Mouse (Mus musculus): ENCODE results near the gene Olfr1269.

DNA sequence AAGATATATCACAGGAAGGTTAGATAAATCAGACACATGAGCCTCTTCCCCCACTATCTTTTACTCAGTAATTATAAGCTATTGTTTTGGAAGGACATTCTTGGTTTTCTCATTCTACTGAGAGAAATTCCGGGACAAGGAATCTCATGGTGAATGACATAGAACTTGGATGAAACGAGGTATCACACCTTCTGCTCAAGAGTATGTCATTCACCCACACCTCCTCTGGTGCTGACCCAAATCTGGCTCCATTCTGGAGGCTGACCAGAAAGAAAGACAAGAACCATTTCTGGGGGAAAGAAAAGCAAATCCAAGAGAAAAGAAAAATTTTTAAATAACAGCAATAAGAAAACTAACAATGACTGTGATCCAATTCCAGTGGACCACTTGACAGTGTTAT is 51.1 kb downstream of the Olfr1269 start:
- no peak for TF ChIP-seq CEBPB (IDR thresholded peaks at IDR 0.05; ENCODE audit: insufficient read depth, poor library complexity, severe bottlenecking)
- TF ChIP-seq POLR2A (IDR thresholded peaks at IDR 0.05; ENCODE audit: insufficient read length, low read depth): no peak
- no peak for TF ChIP-seq E2F4 (IDR thresholded peaks at IDR 0.05; ENCODE audit: insufficient read depth)
- TF ChIP-seq TCF3 (IDR thresholded peaks at IDR 0.05; ENCODE audit: insufficient read length, low read depth): no peak

All from myocyte (in vitro differentiated cells).